Mouse (Mus musculus) gastrocnemius, postnatal 36 days (tissue): ENCODE data around the gene Abhd8. TPM values are rescaled to one million over a fixed set of nuclear protein-coding genes. Genes with fewer than 3 reads are reported as not detected.
A peak's percentile ranks its signal among the peaks of the same experiment; 100 is the strongest.

Experiments
- DNase-seq, 2 experiments: peaks; one replicate each; pipeline ENCODE4 v3.0.0; 2022
- intact Hi-C: fragments of 180-260 bp; cut with DNase I; formaldehyde crosslinking; loops from one replicate; pipeline ENCODE4 v1.15.1; 2025
- long read RNA-seq, 2 experiments: library from polyadenylated mRNA; stranded (forward); transcript quantifications; one replicate each; pipeline ENCODE4 v2.0.0; 2021
- total RNA-seq, 2 experiments: library from RNA; stranded (reverse); gene quantifications; 2 replicates each; pipeline ENCODE4 v1.2.3; 2021

Gene Abhd8
- total RNA-seq: 10 to 100 TPM; 19.3 to 26.9 TPM
- long read RNA-seq, experiment 1, transcript Abhd8-201 (5 exons, 1,978 nt): major isoform, 44 of 51 reads
- long read RNA-seq, experiment 1, partial matches to known transcripts: 0 of 51 reads
- long read RNA-seq, experiment 1, other reads (novel, unspliced or antisense): 6 of 51 reads
- long read RNA-seq, experiment 2, transcript Abhd8-201 (5 exons, 1,978 nt): major isoform, 53 of 60 reads
- long read RNA-seq, experiment 2, partial matches to known transcripts: 2 of 60 reads
- long read RNA-seq, experiment 2, other reads (novel, unspliced or antisense): 4 of 60 reads

DNA sequence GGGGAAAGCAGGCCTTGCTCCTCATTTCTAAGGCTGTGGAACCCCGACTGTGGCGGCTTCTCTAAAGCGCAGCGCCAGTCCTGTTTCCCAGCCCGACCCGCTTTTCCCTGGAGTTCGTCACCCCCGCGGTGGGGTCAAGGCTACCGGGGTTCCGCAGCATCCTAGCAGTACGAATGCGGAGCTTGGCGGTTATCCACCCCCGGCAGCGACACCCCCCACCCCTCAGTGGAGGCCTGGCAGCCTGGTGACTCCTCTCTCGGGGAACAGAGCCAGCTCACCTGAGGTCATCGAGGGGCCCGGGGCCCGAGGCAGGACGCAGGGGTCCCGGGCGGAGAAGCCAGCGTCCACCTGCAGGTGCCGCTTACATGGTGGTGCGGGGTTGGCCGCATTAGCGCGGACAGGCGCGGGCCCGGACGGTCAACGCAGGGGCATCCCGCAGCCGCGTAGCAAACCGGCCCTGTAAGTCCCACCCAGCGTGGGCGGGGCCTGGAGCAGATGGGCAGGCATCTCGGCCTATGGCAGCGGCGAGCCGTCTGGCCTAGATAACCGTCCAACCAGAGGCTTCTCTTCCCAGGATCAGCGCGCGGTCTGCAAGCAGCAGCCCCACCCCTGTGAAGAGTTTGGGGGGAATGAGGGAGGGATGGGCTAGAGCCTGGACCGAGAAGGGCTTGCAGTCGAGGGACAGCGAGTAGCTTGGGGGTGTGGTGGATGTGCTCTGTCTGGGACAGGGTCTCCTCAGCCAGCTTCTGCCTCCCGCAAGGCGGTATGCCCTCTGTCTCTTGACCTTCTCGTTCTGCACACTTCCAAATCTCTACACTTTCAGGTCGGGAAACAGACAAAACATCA, at the start of gene Abhd8:
Gene Abhd8, minus strand, starts transcription at position 468 of the 846 bp plus-strand sequence.
- DNase-seq: peak; percentile 96 to 99
- intact Hi-C loops: no loop called here

DNA sequence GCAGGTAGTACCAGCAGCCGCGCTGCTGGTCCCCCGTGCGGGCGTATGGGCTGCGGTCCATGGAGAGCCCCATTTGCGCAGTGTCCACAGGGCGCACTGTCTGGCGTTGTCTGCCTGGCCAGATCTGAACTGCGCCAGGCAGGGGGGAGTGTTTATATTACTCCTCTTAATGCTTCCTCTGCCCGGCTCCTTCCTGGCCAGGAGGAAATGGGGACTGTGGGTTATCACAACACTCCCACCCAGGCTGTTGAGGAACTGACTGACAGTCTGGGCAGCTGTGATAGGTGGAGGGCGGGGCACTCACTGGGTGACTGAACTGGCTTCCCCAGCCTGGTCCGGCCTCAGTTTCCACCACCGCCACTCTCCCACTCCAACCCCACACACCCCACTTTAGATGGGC, 48.2 kb upstream of the Abhd8 start, which contains the start of gene Plvap:
Gene Plvap, minus strand, starts transcription at position 109 of the 400 bp plus-strand sequence.
- no peak for DNase-seq
- intact Hi-C loops: no loop called here

DNA sequence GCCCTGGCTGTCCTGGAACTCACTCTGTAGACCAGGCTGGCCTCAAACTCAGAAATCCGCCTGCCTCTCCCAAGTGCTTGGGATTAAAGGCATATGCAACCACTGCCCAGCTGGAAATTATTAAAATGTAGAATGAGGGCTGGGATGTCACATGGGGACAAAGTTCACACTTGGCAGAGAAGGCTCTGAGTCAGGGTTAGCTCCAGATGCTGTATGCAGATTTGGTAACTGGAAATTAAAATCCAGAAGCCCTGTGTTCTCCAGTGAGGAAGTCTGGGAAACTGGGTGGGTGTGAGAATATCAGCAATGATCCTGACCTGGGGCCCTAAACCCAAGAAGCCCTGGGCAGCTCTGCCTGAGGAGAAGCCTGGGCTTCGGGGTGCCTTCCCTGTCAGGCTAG, 45.9 kb upstream of the Abhd8 start:
- intact Hi-C loops: no loop called here
- DNase-seq: no peak

DNA sequence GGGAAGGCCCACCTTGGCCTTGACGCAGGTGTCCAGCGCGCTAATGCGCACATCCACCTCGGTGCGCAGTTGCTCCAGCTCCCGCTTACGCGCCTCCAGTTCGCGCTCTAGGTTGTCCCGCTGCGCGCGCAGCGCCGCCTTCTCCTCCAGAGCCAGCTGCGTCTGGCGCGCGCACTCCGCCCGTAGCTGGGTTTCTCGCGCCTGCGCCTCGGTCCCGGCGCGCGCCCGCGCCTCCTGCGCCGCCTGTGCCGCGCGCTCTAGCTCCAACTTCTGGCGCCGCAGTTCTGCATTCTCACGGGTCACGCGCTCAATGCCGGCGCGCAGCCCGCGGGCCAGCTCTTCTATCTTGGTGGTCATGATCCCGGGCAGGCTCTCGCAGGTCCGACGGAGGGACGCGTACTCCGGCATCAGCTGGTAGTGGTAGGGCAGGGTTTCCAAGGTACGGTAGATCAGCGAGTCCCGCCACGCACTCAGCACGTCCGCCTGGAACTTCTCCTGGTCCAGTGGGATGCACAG, 44.2 kb upstream of the Abhd8 start:
- intact Hi-C loops: no loop called here

DNA sequence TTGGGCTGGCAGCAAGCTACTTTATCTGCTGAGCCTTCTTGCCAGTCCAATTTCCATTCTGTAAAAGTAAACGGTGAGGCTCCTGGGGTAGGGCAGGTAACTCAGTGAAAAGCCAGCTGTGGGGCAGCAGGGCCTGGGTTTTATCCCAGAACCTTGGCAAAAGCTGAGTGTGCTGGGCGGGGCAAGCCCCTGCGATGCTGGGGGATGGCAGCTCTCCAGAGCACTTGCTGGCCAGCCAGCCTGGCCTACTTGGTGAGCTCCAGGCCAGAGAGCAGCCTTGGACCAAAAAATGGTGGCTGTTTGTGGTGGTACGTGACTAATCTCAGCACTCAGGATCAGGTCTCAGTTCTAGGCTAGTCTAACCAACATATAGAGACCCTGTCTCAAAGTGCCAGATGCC, 42.5 kb upstream of the Abhd8 start:
- peak in 1 of 2 experiments; percentile 45 for DNase-seq
- intact Hi-C loops: no loop called here

More for the DNA sequence above, 44.2 kb upstream of the Abhd8 start:
- peak; percentile 69 to 74 for DNase-seq

DNA sequence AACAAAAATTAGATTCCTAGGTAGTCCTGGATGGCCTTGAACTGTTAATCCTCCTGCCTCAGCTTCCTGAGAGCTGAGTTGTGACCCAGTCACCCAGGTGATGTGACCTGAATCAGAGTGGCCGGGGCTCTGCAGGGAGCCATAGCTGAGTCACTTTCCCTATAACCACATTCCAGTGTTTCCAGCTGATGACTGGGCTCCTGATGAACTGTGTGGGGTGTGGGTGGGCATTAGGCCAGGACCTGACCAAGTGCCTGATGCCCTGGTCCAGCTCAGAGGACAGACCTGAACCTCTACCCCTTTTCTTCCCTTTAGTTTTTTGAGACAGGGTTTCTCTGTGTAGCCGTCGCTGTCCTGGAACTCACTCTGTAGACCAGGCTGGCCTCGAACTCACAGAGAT, 41.9 kb upstream of the Abhd8 start:
- intact Hi-C loops: no loop called here
- no peak for DNase-seq

DNA sequence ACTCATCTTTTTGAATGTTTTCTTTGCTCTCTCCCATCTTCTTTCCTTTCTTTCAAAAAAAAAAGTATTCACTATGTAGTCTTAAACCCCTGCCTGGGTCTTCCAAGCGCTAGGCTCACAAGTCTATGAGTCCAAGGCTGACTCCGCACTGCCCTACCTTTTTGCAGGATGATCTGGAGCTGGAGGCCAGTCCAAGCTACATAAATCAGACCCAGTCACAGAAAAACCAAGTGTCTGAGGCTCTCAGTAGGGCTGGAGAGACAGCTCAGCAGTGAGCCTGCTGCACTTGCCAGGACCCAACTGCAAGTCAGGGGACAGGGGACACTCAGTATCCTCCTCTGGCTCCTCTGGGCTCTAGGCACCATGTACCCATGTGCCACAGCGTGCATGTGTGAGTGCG, 40.9 kb upstream of the Abhd8 start:
- intact Hi-C loops: no loop called here
- DNase-seq: no peak

DNA sequence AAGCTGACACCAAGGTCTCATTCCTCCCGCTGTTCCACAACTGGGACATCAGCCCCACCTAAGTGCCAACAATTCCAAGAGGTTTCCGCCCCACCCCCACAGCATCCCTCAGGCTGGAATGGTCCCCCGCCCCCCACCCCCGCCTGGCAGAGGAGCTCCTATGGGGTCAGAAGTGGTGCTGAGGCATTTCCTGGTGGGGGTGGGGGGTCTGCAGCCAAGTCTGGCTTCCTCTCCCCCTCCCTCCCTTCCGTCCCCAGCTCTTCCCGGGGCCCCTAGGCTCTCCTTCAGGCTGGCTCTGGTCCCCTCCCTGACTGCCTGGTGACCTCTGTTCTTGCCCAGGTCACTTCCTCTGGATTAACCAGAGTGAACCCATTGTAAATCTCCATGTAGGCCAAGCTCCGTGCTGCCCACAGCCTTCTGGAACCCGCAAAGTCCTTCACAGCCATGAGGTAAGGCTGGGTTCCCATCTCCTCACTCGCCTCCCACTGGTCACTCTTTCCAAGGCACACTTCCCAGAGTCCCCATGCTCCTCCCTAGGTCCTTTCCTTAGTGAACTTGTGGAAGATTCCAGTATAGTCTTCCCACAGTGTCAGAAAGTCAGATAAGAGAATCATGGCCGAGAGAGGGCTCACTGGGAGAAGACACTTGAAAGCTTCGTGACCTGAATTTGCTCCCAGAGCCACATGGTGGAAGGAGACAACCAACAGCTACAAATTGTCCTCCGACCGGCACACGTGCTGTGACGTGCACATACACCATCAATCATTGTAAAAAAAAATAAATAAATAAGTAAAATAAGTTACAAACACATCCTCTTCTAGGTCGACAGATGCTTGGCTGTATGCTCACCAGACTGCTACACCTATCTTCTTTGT, 35.6 kb upstream of the Abhd8 start:
- no peak for DNase-seq
- intact Hi-C loops: no loop called here

DNA sequence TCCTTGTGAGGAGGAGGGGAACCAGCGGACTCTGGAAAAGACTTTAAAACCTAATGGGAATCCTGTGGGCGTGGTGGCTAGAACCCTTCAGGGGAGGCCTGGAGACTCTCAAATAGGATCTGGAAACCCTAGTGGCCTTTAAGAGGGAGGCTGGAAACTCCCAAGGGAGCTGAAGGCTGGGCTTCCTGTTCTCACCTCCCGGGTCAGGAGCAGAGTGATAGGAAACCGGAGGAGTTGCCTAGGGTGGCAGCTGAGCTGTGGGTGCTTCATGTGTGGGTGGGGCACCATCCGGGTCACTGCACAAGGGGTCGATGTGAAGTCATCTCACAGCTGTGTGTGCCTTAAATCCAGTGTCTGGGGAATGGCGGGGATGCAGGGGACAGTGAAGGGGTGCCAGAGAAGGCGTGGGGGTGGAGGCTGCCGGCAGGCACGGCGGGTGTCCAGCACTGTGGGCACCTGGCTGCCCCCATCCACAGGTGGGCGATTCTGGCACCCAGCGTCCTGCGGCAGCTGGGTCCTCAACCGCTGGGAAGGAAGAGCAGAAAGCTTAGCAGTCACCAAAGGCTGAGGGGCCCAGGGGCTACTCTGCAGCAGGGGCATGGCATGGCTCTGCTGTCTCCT, 34.5 kb upstream of the Abhd8 start:
- intact Hi-C loops: loop anchor here (1.0 kb wide), 1 partner anchor 18 kb away; no protein-coding TSS in a partner anchor
- DNase-seq: no peak

DNA sequence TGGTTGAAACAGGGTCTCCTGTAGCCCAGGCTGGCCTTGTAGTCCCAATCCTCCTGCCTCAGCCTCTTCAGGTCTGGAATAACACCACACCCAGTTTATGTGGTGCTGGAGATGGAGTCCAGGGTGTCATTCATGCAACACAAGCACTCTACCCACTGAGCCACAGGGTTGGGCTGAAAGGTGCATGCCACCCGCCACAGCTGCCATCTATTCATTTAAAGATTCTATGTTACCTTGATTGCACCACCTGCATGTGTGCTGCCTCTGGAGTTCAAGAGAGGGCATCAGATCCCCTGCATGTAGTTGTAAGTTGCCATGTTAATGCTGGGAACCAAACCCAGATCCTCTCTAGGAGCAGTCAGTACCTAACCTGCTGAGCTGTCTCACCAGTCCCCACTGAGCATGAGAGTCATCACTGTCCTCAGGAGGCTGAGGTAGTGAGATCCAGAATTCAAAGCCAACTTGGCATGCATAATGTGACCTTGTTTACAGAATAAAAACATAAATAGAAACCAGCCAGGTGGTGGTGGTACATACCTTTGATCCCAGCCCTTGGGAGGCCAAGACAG, 33.7 kb upstream of the Abhd8 start:
- intact Hi-C loops: loop anchor here (1.0 kb wide), 1 partner anchor 19 kb away; no protein-coding TSS in a partner anchor

DNA sequence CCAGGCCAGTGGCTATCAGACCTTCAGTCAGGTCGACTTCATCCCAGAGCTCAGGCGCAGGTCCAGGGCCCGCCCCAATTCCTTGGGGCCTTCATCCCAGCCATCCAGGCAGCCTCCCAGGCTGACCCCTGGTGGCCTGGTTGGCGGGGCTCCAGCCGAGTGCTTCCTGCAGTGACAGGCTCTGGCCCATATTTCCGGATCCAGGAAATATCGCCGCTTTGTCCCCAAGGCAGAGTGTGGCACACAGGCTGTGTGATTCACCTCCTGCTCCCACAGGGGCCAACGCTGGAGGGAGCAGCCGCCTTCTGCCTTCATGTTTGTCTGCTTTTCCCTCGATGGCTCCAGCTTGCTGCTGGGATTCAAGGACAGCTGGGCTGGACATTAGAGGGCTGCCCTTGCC, 33.0 kb upstream of the Abhd8 start:
- intact Hi-C loops: no loop called here
- DNase-seq: peak; percentile 85 to 89

More for the DNA sequence above, 33.7 kb upstream of the Abhd8 start:
- no peak for DNase-seq

DNA sequence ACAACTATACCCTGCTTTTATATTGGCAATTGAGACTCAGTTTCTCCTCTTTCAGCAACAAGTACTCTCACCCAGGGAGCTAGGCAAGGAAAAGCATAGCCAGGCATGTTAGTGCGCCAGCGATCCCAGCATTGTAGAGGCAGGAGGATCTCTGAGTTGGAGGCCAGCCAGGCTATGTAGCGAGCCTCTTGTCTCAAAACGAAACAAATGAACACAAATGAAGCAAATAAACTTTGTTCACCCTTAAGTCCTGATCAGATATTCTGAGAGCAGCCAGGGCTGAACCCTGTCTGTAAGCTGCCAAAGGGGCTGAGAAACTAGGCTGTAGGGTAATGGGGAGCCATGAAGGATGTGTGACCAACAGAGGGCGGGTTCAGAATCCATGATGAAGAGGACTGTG, 32.4 kb upstream of the Abhd8 start:
- DNase-seq: no peak
- intact Hi-C loops: loop anchor here (1.0 kb wide), 1 partner anchor 25 kb away; no protein-coding TSS in a partner anchor

DNA sequence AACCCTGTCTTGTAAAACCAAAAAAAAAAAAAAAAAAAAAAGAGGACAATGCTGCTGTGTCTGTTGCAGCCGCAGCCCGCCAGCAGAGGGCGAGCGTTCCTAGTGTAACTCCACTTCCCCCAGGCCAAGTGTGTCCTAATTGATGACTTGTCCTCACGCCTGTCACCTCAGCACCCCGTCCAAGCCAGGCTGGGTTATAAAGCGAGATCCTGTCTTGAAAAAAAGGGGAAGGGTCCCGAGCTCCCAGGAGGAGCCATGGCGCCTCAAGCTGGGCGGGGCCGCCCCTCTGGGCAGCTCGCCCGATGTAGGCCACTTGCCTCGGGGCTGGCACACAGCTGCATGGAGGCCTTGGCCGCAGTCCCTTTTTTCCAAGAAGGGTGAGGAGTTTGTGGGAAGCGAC, 31.6 kb upstream of the Abhd8 start:
- intact Hi-C loops: loop anchor here (1.0 kb wide), 1 partner anchor 26 kb away; no protein-coding TSS in a partner anchor

DNA sequence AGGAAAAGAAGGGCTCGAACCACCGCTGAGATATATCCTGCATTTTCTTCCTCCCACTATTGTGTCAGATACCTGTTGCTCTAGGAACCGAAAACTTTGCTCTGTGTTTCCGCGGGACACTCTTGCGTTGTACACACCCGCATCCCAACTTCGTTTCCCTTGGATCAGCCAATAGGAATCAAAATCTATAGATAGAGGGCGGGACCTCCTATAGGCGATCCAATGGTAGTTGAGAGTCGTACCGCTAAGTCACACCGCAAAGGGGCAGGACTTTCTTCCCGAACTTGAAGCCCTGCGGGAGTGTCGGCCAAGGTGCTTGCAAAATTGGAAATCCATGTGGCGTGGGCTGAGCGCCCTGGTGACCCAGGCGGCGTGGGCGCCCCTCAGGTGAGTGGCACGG, 25.0 kb upstream of the Abhd8 start:
- intact Hi-C loops: no loop called here
- DNase-seq: peak; percentile 81 to 82

More for the DNA sequence above, 31.6 kb upstream of the Abhd8 start:
- DNase-seq: peak; percentile 78 to 79

DNA sequence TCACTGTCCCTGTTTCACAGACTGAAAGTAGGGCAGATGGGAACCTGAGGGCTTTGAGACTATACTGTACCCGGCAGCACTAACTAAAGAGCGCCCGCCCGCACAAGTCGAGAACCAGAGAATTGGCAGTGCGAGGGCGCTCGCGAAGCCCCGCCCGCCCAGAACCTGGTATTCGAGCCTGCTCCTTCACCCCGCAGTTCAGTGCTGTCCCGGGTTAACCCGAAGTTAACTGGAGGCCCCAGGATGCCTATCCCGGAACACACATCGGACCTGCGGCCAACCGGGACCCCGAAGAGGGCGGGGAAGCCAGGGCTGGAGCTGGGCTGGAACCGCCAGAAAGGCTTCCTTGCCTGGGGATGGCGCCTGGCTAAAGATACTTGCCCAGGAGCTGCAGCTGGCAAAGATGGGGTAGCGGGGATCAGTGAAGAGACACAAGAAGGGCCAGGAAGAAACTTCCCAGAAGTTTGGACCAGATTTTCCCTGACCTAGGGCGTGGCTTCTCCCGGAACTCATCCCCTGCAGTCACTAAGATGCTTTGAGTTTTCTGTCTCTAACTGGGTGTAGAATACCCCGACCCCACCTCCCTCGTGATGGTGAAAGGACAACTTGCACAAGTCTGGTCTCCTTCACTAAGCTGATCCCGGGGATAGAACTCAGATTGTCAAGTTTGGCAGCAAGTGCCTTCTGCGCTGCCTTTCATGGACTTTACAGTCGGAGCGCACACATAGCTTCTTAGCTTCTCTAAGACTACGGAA, 24.4 kb upstream of the Abhd8 start, which contains the start of gene Gtpbp3:
Gene Gtpbp3, plus strand, starts transcription at position 413 of the 755 bp plus-strand sequence.
- intact Hi-C loops: no loop called here

DNA sequence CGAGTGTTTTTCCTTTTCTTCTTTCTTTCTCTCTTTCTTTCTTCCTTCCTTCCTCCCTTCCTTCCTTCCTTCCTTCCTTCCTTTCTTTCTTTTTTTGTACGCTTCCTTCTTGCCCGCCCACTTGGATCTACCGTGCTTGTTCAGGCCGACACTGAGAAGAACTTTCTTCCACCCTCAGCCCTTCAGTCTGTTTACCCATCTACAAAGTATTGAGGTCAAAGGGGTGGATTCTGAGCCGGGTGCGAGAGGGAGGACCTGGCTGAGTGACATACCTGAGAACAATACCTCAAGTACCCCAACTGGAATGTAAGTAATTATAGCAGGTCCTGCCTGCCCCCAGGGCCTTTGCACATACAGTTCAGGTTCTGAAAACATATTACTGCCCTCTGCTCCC, 22.7 kb upstream of the Abhd8 start:
- DNase-seq: no peak
- intact Hi-C loops: no loop called here

More for the DNA sequence above, 24.4 kb upstream of the Abhd8 start, which contains the start of gene Gtpbp3:
- DNase-seq: peak; percentile 81 to 83

DNA sequence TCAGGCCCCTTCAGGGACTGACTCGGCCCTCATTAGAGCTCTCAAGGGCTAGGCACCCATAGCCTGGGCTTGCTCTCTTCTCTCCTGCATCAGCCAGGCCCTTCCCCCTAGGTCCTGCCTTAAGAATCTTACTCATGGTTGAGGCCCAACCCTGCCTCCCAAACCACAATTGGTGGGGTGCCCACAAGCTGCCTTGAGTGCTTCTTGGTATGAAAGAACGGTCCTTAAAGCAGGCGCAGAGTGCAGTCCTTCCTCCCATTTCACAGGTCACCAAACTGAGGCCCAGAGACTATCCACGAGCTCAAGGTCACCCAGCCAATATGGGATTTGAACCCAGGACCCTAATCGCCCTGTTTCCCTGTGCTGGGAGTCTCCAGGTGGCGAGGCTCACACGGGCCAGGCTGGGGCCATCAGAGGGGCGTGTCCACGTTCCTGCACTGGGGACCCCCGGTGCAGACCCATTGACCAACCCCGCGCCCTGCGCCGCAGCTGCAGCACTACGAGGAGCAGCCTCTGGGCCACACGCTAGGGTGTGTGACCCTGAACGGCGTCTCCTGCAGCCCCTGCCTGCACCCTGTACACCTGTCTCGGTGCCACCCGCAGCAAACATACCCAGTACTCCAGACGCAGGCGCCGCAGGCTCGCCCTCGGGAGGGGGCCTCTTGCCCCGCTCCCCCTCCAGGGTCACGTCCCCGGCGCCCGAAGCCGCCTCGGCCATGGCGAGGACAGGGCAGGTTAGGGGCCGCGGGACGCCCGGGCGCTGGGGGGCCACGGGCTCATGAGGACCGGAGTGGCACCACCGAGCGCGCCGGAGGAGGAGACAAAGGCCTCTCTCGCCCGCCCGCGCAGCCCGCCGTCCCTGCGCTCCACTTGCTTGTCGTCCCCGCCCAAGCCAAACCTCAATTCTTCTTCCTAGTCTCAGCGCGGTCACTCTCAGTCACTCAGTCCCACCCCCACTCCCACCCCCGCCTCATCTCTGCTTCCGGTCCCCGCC, 22.0 kb upstream of the Abhd8 start, which contains the start of gene Ano8:
Gene Ano8, minus strand, starts transcription at position 822 of the 994 bp plus-strand sequence.
- intact Hi-C loops: no loop called here
- peak; percentile 75 to 77 for DNase-seq
